Mouse (Mus musculus) brain, adult 2 months (tissue): ENCODE measurements around the gene Lcp2.
A peak's percentile ranks its signal among the peaks of the same experiment; 100 is the strongest.

Experiments
- DNase-seq: peaks from one replicate; pipeline ENCODE4 v3.0.0; 2011; ENCODE audit warnings: low read depth, low spot score

The Lcp2 gene

DNA sequence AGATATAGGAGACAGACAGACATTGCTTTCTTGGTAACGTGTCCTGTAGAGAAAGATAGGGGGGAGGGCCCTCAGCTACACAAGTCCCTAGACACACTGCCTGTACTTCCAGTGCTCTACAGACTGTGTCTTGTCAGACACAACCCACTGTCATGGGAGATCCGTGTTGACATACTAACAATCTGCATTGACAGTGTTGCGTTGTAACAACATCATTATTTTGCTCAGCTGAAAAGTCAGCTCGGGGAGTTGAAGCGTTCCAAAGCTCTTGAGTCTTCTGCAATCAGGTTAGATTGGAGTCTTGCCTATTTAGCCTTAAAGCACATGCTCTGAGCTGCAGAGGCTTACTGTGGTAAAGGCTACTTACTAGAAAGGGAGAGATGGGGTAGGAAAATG is 820 bp downstream of the Lcp2 start:
- no peak for DNase-seq

DNA sequence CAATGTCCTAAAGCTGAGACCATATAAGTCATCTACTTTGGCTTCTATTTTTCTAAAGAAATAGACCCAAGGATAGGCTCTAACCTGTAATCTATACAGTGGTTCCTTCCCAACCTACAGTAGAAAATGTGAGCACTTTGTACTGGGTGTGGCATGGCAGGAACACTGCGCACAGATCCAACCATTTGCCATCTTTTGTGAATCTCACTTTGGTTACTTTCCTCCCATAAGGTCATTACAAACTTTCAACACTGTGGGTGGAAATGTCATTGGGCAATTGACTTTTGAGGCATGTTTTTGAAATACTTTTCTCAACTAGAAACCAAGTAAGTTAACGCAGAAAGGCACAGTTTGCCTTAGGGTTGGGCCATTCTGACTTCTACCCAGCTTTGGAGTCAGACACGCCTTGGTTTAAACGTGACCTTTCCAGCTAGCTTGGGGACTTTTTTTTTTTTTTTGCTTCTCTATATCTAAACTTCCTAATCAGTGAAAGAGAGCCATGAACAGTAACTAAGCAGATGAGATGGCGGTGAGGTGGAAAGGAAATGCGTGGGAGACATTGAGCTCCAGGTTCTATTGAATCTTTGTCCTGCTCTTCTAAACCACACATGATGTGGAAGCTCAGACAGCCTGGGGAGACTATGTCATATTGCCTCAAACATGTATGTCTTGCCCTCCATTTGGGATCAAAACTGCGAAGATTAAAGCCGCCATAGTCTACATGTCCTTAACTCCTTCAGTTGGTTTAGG is 1.8 kb downstream of the Lcp2 start:
- no peak for DNase-seq

DNA sequence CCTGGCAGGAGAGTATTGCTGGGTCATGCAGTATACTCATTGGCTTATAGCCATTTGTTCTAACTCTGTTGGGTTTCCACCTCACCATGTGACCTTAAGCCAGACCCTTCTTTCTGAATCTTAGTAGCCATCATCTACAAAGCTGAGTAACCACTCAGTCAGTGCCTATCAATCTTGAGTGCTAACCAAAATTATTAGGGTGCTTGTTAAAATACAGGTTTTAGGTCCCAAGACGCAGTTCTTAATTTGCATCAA is 2.3 kb downstream of the Lcp2 start:
- no peak for DNase-seq

DNA sequence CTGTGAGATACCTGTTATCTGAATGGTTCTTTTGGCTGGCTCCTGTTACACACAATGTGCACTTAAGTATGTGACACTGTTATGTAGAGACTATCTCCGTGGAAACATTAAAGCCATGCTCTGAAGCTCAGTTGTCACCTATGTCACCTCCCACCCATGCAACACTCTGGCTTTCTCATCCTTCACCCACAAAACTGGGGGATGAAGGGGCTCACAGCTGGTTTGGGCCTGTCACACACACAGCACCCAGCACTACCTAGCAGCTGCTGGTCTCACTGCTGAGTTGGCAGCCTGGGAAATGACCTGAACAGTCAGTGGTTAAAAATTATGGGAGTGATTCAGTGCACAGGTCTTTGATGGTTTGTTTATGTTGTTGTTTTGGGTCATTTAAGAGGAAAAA is 3.3 kb downstream of the Lcp2 start:
- no peak for DNase-seq

DNA sequence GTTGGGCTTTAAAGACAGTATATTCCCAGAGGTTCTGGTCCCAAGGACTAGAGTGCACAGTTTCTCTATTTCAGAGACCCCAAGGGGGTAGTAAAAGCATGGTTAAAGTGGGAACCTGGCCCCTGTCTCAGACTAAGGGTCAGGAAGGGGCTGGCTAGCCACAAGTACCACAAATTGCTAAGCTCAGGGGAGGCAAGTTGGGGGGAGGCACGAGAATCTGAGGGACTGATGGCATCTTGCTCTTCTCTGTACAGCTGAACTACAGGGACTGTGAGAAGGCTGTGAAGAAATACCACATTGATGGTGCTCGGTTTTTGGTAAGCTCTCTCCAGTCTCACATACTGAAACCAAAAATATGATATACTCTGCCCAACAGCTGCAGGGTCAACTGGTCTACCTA is 3.9 kb downstream of the Lcp2 start:
- no peak for DNase-seq

DNA sequence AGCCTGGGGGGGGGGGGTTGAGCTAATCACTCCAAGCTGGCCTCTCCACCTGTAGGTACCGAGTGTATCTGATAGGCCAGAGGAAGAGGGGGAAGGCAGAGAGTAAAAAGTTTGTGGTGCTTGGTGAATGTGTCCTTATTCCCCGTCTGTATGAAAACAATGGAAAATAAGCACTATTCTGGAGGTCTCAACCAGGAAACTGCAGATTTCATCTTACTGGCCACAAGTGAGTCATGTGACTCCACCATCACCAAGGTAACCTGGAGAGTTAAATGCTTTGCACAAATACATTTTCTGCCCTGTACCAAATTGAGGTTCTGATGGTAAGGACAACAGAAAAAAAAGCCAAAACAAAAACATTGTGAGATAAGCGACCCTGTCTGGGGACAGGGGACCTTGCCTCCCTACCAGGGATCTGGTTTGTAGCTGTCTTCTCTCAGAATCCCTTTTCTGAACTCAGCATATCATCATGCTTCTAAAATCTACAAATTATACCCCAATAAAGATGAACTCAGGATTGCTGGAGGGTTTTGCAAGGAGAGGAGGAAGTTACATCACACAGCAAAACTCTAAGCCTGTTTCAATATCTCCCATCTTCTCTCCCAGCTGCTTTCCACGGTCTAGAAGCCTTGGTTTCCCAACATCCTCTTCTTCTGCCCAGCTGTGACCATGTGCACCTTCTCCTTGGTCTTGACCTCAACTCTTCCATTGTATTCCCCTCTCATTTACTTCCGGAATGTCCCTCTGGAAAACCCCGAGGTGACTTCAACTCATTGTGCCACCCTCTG is 6.5 kb downstream of the Lcp2 start:
- no peak for DNase-seq

DNA sequence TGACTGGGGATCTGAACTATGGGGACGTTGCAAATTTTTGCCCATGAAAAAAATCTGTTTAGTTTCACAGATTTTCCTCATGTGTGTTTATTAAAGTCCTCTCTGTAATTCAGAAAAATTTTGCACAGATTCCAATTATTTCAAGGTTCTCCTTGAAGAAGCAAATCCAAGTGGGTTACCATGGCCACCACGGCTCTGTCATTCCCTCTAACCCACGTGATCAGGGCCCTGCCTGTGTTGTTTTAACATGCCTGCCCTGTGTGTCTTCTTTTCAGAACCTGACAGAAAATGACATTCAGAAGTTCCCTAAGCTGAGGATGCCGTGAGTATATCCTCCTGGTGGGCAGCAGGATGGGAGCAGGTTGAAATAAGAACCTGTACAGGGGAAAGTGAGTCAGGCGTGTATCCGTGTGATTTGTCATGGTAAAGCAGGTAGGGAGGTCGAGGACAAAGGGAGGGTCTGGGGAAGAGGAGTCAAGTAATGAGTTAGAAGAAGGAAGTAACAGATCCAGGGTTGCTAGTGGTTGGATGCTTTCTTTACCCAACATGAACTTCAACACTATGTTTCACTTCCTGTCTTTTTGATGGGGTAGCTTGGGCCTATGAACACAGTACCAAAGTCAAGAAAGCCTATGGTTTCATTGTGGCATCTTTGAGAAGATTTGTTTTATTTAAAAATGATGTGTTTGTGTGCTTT is 7.5 kb downstream of the Lcp2 start:
- DNase-seq, result peak; percentile 57

DNA sequence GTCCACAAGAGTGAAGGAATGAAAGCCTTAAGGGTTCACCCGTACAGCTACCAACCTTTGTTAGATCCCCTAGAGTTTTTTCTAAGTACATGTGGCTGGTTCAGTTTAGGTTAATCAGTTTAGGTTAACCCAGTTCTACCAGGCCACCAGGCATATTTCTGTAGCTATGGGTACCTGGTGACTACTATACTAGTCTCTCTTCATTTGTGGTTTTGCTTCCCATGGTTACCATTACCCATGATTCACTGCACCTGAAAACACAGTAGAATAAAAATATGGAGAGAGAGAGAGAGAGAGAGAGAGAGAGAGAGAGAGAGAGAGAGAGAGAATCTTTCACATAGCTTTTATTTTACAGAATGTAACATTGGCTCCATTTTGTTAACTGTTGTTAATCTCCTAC is 10.0 kb downstream of the Lcp2 start:
- no peak for DNase-seq

DNA sequence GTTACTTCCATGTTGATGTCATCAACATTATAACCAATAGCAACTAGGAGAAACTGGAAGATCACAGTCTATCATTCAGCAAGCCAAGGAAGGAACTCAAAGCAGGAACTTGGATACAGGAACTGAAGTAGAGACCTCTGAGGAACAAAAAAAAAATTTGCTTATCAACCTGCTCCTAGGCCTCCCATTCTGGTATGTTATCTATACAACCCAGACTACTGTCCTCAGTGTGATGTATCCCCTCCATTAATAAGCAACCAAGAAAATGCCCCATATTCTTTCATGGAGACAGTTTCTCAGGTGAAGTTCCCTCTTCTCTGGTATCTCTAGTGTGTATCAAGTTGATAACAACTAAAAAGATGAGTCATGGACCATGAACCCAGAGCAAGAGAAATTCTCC is 11.6 kb downstream of the Lcp2 start:
- DNase-seq, result no peak

DNA sequence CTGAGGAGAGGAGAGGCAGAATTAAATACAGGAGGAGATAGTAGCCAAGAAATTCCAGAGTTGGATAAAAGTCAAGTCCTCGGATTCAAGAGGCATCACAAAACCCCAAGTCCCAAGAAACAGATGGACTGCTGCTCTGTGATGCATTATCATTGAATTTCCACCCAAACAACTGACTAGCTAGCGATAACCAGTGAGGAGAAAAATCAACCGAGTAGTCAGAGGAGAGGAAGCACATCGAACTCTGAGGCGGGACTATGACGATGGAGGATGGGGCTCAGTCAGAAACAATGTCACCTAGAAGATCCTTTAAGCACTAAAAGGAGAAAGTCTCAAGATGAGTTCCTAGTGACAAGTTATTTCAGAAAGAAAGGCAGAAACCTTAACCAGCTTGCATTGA is 12.2 kb downstream of the Lcp2 start:
- DNase-seq, result no peak

DNA sequence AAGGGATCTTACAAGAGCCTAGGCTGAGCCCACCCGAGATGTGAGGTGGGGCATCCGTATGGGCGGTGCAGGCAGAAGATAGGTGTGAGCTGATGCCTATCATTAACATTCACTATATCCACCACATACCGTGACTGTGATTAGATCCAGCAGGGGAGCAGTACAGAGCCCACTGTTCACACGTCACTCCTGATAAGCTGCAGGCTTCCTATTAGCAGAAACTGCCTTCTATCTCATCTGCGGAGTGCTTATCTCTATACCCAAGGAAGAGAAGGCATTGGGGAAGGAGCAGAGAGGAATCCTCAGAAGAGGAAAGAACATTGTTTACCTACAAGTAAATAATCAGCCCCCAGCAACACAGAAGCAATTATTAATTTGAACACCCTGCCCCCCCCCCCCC is 15.0 kb downstream of the Lcp2 start:
- DNase-seq, result no peak

DNA sequence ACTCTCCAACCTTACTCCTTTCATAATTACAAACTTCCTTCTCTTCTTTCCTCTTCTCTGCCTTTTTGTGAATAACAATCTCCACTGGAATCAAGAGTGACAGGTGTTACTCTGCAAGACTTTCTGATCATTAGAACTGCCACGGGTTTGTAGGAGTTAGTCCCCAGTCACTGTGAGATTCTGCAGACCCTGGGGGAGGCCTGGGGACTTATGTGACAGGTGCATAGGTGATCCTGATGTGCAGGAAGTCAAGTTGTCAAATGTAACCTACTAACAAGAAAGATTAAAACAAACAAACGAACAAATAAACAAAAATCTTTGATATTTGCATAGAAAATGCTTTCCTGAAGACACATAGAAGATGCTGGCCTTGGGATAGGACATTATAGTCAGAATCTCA is 16.5 kb downstream of the Lcp2 start:
- DNase-seq, result no peak

DNA sequence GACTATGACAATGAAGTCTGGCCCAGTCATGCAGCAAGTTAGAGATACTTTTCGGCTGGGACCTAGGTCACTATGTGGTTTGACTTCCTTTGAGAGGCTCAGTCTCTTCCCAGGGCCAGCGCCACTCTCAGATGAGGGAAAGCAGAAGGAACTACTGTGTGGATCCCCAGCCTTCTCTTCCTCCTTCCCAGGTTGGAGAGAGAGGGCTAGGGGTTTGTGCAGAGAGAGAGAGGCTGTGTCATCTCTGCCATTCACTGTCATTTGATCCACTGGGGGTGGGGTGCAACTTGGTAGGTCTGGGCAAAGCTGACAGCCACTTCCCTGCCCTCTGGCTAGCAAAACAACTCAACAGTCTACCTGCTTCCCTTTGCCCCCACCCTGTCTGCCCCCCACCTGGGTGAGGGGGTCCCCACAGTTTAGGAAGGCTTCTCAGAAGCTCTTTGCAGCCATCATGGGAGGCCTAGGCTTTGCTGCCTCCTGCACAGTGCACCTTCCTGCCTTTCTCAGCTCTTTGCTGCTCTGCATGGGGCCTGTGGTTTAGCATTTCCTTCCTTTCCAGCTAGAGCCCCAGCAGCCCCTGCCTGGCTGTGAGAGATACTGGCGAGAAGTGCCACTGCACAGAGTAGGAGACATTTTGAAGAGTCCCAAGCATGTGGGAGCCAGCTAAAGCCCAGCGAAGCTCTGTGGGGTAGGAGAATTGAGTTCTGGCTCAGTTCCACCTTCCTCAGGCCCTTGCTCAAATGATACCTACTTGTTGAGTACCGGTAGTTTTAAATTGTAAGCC is 17.2 kb downstream of the Lcp2 start:
- DNase-seq, result peak; percentile 27

DNA sequence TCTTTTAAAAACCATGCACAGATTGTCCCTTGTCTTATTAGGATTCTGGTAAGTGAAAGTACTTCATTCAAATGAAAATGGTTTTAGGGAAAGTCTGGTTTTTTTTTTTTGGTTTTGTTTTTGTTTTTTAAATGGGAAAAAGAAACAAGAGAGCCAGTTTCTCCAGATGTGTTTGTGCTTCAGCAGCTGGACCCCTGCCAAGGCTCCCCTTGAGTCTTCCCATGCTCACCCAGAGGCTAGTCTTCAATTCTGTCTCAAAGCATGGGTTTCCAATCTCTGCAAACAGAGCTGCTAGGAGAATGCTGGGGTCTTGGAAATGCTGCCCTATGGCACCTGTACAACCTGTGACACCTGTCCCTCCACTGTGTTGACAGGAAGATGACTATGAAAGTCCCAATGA is 23.9 kb downstream of the Lcp2 start:
- no peak for DNase-seq

DNA sequence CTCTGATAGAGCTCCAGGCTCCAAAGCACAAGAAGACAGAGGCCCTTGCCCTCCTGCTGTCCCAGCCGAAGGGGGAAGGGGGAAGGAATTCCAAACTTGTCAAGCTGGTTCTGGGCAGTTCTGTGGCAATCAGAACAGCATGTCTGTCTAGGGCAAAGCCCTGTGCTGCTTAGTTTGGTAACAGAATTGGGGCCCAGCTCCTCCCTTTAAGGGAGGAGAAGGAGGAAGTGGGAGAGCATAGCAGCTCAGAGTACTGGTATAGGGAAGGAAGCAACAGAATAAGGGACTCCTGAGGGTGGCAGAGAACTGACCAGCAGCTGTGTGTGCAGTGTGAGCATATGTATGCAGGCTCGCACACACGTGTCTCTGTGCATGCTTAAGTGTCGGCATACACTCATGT is 25.6 kb downstream of the Lcp2 start:
- peak; percentile 27 for DNase-seq

DNA sequence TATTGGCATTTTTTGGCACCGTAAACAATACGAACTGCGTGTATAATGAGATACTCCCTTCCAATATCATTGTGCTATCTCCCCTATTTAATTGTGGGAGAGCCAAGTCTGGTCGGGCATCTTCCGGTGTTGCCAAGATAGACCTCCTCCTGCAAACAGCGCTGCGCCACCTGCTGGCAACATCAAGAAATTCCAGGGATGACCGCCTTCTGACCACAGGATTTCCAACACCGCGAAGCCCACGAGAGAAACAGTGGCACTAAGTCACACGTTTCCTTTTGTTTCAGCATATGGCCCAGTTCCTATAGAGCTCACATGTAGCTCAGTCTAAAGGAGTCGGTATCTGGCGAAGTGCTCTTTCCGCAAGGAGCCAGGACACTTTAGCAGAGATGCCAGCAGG is 27.1 kb downstream of the Lcp2 start:
- peak; percentile 73 for DNase-seq

DNA sequence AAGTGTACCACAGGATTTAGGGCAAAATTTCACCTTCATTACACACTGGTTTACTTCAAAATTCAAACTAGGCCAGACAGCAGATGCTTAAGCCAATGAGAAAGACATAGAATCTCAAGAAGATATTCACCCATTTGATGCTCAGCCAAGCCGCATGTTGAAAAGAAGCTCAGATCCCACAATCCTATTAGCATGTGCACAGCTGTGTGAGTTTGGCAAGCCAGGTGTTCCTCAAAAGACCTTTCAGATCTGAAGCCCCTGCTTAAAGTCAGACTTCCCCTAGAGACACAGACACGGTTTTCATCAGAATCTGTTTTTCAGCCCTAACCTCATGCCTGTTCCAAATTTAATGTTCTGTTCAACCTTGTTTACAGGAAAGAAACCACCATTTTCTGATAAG is 31.1 kb downstream of the Lcp2 start:
- DNase-seq, result no peak

DNA sequence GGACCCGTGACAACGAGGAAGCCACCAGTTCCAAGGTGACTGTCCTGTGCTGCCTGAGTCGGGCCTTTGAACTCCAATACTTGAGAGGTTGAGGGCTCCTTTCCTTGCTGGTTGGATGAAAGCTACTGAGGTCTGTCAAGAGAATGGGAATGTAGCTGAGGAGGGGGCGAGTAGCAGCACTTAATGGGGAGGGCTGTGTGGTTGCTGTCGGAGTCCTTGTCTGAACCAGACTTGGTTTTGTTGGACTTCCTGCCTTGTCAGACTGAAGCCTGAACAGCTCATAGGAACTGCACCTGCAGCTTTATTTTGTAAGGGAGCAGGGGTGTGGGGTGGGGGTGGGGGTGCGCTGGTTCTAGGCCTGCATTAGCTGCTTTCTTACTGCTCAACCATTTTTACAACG is 31.9 kb downstream of the Lcp2 start:
- DNase-seq, result no peak

DNA sequence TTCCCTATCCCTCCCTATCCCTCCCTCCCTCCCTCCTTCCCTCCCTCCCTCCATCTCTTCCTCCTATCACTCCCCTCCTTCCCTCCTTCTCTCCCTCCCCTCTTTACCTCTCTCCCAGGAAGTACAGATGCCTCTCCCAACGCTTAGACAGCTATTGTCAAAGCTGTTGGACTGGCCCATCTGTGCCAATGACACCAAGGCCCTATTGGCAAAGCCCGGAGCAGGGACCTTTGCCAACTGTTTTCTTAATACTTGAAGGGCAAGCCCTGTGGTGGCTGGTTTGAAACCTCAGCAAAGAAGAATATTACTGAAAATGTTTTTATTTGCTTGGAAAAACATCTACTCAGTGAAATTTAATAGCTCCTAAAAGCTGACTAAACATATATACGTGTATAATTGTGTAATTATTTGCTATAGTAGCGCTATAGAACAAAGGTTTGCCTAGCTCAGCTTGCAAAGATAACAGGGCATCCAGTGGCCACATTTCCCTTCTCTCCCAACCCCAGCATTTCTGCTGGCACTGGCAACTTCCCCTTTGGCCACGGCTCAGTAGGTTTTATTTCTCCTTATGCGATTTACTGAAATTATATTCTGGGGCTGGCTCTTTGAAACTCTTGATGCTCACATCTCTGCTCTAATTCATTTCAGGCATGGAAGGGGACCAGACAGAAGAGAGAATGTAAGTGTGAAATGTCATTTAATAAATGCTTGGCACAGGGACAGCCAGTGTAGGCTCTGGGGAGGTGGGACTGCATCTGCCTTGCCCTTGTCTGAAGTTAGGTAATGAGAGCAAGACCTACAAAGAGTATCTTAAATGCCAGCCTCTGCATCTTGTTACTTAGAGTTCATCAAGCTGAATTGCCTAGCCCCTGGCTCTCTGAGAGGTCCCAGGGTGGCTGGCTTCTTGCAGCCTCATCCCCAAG is 33.1 kb downstream of the Lcp2 start:
- DNase-seq, result no peak

DNA sequence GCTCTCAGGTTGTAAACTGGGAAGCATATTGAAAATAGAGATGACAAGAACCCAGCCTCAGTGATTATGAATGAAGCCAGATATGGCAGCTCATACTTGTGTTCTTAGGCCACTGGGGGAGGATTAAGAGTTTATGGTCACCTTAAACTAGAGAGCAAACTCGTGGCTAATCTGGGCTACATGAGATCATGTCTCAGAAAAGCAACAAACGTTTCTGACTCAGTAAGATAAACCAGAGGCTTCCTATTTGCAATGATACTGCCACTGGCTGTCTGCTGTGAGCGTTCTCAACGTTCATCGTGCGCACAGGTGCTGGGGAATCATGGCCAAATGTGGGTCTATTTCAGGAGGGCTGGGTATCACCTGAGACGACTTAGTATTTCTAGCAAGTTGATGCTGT is 37.1 kb downstream of the Lcp2 start:
- peak; percentile 9 for DNase-seq

DNA sequence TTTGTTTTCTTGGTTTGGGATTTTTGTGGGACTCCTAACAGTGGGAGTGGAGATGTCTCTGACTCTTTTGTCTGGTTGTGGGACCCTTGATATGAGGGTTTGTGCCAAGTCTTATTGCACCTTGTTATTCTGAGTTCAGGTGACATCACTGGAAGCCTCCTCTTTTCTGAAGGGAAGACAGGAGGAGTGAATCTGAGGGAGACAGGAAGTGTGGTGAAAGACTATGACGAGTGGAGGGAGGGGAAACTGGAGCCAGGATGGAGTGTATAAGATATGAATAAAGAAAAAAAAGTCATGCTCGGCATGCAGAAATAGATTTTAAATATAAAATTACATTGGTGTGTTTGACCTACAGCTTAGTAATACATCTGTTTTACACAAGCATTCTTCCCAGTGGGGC is 37.9 kb downstream of the Lcp2 start:
- DNase-seq, result no peak
